Mouse (Mus musculus) A20 (cell line): Measurements from ENCODE around the gene B830017H08Rik.
A peak's percentile ranks its signal among the peaks of the same experiment; 100 is the strongest.

Source experiments
- DNase-seq: peaks from one replicate; pipeline ENCODE4 v3.0.0-alpha.2; 2011; ENCODE audit warnings: low read depth, low spot score

The B830017H08Rik gene

GRCm38 (mm10) chr16:17809711-17810110 is 23.2 kb upstream of the B830017H08Rik start:
- no peak for DNase-seq

DNA sequence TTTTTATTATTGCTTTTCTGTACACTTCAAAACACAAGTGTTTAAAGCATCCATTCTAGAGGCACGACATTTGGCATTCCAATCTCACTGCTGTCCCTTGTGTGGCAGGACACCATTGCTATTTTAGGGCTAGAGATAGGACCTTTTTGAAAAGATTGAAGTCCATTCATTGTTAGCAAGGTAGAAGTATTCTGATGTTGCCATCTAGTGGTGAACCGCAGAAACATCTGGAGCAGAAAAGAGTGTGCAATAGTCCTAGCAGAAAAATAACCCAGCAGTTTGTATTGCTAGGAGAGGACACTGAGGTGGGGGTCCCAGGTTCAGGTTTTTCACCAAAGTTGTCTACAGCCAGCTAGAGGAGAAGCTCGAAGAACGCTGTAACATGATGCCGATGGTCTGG is 20.8 kb upstream of the B830017H08Rik start:
- DNase-seq: peak; percentile 43

GRCm38 (mm10) chr16:17813173-17813572 is 19.7 kb upstream of the B830017H08Rik start:
- no peak for DNase-seq

- peak; percentile 62 for DNase-seq
Measured at GRCm38 (mm10) chr16:17815411-17816402, 17.2 kb upstream of the B830017H08Rik start.

- DNase-seq: no peak
Measured at GRCm38 (mm10) chr16:17816528-17816927, 16.4 kb upstream of the B830017H08Rik start.

DNA sequence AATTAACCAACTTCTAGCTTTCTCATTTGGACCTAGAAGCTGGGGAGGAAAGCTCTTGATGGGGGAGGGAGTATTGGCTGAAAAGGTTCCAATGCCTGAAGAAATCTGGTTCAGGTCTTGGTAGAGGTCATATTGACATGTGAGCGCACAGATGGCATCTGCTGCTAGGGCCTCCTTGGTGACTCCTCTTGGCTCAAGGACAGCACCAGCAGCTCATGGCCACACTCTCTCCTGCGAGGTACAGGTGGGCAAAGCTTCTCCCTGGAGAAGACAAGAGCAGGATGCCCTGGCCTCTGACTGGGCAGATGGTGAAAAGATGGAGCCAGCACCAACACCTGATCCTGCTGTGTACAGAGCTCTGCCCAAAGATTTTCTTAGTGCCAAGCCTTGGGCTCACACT is 6.4 kb upstream of the B830017H08Rik start:
- no peak for DNase-seq

DNA sequence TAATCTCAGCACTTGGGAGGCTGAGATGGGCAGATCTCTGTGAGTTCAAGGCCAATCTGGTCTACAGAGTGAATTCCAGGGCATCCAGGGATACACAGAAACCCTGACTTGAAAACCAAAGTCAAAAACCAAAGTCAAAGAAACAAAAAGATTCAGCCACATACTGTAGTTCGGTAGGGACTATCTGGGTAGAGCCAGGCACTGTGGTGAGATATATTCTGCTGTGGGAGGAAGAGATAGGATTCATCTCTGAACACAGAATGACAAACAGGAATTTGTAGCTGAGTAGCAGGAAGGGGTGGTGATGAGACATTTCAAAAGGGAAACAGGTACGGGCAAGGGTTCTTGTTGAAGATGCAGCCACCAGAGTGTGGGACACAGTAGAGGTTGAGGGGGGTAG is 4.7 kb upstream of the B830017H08Rik start:
- DNase-seq: no peak

DNA sequence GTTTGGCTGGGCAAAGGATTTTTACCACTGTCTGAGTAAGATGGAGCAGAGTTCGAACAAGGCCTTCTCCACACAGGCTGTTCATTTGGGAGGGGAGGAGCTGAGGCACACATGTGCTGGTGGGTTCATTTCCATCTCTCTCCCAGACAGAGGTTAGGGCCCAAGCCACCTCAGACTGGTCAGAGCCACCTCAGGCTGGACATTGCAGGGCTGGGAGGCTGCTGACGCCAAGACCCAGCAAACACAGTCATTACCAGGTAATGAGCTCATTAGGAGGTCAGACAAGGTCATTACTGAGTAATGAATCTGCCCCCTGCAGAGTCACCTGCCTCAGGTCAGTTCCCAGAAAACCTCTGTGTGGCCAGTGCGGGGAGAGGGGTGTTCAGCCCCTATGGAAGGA is 4.1 kb upstream of the B830017H08Rik start:
- DNase-seq: no peak

DNA sequence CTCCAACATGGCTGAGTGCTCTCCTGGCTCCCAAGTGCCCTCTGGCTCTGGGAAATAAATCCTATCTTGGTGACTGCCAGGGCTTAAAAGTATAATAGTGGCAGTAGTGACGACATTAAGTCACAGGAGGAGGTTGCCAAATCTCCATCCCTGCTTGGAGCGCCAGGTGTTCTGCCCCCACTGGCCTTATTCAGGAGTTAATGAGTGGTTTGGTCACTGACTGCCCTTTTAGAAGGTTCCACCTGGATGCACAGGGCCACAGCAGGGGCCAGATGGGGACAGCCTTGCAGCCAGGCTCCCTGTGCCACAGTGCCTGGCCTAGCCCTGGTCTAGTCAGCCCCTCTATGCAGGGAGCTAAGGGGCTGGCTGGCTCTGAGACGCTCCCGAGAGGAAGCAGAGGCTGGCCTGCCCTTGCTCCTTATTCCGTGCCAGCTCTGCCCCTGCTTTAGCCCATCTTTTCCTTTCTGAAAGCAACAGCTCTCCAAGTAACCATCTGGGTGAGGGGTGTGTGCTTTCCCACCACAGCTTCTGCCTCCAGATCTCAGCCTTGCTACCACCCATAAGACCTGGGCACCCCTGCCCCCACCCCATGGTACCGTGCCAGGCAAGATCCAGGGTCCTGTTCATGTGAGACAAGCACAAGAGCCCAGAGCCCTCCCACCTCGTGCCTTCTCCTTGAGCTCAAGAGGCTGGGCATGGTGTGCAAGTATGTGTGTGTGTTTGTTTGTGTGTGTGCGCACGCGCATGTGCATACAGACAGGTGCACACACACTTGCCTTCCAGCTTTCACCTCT is 2.3 kb upstream of the B830017H08Rik start:
- no peak for DNase-seq

- DNase-seq: no peak
Measured at GRCm38 (mm10) chr16:17831781-17832180, 1.1 kb upstream of the B830017H08Rik start.

DNA sequence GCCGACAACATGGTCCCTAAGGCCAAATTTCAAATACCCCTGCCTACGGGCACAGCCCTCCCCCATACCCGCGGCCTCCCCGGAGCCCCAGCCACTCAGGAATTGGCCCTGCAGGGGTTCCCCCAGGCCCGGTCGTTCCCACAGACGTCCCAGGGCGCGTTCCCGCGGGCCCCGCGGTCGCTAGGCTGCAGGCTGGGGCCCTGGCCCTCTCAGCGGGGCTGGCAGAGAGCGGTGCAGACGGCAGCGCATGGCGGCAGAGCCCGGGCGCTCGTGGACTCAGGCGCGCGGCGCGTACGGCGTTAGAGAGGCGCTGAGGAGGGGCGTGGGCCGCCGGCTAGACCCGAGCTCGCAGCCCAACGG is 380 bp downstream of the B830017H08Rik start:
- DNase-seq: no peak

- no peak for DNase-seq
Measured at GRCm38 (mm10) chr16:17833681-17834399, 919 bp downstream of the B830017H08Rik start.

DNA sequence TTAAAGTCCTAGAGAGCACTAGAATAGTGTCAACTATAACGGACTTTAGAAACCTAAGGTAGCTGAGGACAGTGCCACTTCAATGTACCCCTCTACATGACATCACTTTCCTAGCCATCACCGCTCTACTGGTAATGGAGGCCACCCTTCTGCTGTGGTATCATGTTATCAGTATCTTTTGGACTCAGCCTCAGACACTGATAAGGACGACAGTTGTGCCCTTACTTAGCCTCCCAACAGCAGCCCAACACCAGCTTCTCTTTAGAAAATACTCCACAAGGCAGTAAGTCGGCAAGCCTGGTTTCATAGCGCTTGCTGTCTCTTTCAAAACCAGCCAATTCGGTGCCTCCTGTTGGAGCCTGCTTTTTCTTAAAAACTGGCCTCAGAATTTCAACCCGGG is 1.6 kb downstream of the B830017H08Rik start:
- DNase-seq: no peak

DNA sequence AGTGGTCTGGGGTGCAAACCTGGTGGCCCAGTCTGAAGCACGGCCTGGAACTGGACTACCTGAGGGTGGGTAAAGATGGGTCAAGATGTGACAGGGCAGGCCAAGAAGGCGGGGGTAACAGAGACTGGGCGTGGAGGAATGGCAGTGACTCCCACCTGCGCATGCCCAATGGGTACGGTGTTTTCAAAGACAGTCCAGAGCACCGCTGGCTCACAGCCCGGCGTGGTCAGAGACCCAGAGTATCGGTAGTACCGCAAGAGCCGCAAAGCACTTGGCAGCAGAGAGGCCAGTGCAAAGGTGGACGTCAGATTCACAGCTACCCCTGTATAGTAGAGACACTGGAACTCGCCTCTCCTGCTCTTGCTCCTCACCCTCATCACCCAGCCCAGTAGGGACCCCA is 2.6 kb downstream of the B830017H08Rik start:
- no peak for DNase-seq

DNA sequence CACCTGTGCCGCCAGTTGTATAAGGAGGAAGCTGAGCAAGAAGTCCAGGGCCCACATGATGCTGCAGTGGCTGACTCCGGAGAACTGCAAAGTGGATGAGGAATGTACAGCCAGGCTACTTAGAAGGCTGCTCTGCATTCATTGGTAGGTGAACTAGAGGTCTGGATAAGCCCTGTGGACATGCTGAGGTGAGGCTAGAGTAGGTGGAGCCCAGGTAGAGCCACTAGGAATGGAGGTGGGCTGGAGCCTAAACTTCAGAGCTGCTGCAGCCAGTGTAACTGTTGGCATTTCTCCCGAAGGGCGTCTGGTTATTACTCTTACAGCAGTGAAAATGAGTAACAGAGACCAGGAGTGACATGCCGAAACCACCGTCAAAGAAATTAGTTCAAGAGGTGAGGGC is 5.1 kb downstream of the B830017H08Rik start, which contains the start of gene Car15:
Car15 (minus strand) TSS at position 314 of the 400 bp plus-strand sequence.
- no peak for DNase-seq

GRCm38 (mm10) chr16:17839976-17840375 is 7.1 kb downstream of the B830017H08Rik start:
- DNase-seq: no peak

- DNase-seq: no peak
Measured at GRCm38 (mm10) chr16:17842437-17842836, 9.5 kb downstream of the B830017H08Rik start.

DNA sequence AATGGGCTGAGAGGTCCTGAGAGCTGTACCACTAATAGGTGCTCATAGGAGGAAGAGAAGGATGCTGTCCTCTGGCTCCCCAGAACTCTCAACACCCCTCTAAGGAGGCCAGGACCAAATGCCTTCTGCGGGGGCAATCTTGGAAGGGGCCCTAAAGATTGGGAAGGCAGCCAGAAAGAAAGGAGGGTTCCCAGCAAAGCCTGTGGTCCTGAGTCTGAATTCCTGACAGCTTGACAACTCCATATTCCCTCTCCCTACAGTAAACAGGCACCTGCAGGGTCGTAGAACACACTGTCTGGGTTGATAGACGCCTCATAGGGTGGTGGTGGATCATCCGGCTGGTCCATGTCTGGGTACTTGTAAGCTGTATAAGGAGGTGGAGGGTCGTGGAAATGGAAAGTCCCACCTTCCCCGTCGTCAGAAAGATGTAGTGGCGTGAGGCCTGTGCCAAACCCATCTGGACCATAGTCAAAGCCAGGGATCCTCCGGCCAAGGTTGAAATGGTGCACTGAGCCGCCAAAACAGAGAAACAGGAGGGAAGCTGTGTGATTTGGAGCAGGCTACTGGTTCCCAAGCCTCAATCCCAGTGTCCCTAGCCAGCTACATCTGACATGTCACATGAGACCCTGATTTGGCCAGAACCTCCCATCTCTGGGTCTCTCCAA is 10.9 kb downstream of the B830017H08Rik start:
- no peak for DNase-seq

DNA sequence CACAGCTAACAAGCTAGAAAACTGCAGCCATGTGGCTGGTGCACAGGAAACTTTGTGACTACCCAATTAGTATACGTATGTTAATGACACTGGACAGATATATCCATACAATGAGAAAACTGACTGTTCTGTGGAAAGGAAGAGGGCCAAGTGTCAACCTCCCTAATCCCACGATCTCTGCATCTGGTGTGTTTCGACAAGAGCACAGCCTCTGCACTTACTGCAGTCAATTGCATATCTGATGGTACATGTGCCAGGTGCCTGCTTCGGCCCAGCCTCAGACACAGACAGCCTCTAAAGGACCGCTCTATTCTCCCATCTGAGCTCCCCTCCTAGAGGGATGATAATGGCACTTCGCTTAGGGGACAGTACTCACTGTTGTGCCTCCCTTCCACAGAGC is 15.5 kb downstream of the B830017H08Rik start:
- DNase-seq: no peak

DNA sequence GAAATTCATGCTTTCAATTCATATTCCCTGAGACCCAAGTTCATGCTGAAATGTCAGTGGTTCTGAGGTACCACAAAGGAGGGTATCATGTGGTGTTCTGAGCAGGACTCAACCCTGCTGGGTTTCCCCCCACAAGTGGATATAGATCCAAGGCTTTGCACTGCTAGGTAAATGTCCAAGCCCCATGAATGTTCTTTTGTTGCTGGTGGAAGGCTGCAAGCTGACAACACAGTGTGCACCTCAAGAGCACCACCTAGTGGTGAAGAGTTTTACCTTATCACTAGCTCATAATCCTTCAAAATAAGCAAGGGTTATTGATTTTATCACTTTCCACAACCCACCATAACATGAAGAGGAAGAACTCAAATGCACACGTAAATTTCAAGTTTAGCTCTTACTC is 16.0 kb downstream of the B830017H08Rik start:
- peak; percentile 47 for DNase-seq

DNA sequence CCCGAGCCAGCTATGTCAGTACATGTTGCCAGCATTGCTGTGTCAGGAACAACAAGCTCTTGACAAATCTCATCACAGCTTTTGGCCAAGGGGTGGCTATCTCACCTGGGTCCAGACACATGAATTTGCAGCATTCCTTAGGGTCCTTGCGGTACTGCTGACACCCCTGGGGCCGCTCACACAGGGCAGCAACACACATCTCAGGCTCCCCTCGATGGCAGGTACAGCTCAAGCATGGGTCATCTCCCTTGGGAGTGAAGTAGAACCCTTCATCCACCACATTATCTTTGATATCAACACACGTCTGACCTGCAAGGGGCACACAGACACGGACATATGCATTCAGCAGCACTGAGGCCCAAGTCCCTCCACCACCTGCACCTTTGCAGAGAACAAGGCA is 16.6 kb downstream of the B830017H08Rik start:
- no peak for DNase-seq
